Mouse (Mus musculus) left cerebral cortex, postnatal 4 days (tissue): Measurements from ENCODE around the gene Slc37a1. TPM values are rescaled to one million over a fixed set of nuclear protein-coding genes. Genes with fewer than 3 reads are reported as not detected.
A peak's percentile ranks its signal among the peaks of the same experiment; 100 is the strongest.

Experiments
- DNase-seq: peaks from one replicate; pipeline ENCODE4 v3.0.0-alpha.2; 2022
- intact Hi-C: fragments of 180-260 bp; cut with DNase I; formaldehyde crosslinking; loops from one replicate; pipeline ENCODE4 v1.15.1; 2025
- total RNA-seq, 2 experiments: library from RNA; stranded (reverse); gene quantifications; 2 replicates each; pipeline ENCODE4 v1.2.3; 2021

Gene Slc37a1
- total RNA-seq, 2 experiments from 2014 or later, result 18.4 to 19.4 TPM

DNA sequence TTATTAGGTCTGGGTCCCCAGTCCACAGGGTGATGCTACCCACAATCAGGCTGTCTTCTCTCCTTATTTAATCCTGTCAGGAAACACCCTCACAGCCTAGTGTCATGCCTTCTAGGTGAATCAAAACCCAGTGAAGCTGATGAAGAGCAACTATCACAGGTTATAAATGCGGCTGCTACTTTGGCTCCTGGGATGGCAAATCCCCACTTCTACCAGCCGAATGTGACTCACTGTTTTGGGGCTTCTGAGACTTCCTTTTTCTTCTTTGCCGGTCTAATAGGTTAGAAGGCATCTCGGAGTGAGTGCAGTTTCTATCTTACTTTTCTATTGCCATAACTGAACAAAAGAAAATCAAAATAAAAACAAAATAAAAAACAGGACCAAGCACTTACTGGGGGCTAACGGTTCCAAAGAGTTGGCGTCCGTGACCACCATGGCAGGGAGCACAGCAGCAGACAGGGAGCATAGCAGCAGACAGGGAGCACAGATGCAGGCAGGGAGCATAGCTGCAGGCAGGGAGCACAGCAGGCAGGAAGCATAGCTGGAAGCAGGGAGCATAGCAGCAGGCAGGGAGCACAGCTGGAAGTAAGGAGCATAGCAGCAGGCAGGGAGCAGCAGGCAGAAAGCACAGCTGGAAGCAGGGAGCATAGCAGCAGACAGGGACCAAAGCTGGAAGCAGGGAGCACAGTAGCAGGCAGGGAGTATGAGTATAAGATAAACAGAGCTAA, 2.6 kb downstream of the Slc37a1 start:
- intact Hi-C loops, result no loop called here

DNA sequence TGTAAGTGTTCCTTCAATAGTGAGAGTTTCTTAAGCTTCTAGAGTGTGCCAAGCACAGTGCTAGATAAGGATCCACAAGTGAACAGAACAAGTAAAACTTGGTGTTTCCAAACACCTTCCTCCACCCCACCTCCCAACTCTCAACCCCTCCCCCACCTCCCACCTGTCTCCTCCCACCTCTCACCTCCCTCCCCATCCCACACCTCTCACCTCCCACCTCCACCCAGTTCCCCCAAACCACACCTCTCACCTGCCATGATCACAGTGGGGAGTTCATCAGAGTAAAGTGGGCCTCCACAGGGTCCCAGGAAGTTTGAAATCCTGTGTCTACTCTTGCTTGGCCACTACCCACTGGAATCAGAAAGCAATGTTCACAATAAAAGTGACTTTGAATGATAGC, 3.7 kb downstream of the Slc37a1 start:
- DNase-seq, result no peak
- intact Hi-C loops, result no loop called here

More for the DNA sequence above, 2.6 kb downstream of the Slc37a1 start:
- no peak for DNase-seq

- intact Hi-C loops, result no loop called here
- DNase-seq, result no peak
These were observed 4.3 kb downstream of the Slc37a1 start for GRCm38 (mm10) chr17:31290859-31291258.

DNA sequence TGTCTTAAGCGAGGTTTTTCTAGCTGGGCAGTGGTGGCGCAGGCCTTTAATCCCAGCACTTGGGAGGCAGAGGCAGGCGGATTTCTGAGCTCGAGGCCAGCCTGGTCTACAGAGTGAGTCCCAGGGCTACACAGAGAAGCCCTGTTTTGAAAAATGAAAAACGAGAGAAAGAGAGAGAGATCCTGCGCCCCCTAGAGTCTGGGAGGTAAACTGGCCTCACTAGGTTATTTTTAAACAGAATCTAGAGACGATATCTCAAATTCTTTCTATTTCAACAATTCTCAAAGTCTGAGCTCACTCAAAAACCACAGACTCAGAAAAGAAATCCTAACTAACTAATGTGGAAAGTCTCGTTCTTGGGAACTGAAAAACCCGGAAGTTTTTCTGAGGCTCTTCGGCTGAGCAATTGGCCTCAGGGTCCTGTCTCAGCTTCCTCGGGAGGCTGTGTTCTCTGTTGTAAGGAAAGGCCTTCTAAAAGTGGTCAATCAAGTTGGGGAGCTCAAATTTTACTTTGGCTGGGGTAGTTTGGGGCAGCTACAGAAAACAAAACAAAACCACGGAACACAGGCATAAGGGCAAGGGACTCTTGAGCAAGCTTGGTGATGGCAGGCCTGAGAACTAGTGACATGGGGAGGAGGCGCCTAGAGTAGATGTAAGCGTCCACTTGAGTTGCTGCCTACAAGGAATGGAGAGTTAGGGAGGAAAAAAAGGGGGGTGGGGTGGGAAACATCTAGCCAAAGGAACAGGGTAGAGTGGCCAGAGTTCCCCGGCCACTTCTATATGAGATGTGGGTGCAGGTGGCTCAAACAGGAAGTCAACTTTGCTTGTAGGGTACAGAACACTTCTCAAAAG, 8.0 kb downstream of the Slc37a1 start:
- intact Hi-C loops, result no loop called here

GRCm38 (mm10) chr17:31295215-31295891, 8.8 kb downstream of the Slc37a1 start:
- peak; percentile 40 for DNase-seq
- intact Hi-C loops, result no loop called here

More for the DNA sequence above, 8.0 kb downstream of the Slc37a1 start:
- no peak for DNase-seq

DNA sequence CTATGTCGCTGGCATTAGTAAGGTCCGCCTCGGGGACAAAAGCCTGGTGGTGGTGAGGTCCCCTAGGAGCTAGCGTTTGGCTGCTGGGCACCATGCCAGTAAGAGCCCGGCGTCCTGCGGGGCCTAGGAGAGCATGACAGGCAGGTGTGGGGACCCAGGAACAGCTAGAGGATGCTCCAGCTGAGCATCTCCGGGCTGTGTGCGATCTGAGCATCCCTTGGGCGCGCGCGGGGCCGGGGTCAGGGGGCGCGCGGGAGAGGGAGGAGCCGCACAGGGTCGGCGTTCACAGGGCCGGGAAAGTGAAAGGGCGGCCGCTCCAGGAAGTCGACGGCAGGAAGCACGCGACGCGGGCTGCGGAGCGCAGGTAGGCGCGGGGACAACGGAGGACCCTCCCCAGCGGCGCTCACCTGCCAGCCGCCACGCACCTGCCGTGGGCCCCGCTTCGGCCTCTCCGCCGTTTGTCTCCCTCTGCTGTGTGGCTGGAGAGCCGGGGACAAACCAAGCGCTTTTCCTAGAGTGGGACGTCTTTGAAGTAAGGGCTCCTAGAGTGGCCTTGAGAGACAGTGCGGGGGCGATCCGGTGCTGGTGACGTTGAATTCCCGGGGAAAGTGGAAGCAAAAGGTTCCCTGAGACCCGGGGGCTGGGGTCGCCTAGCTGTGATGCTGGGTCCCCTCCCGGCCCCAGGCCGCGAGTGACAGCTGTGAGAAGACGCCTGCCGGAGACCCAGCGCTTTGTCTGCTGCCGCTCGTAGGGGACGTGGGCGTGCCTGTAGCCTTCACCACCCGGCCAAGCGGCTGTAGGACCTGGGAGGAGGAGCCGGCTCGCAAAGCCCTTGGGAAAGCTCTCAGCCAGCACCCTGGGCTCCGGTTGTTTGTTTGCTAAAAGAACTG, 9.5 kb downstream of the Slc37a1 start:
- DNase-seq, result peak; percentile 78
- intact Hi-C loops, result loop anchor here (2.0 kb wide), 1 partner anchor 37 kb away; no protein-coding TSS in a partner anchor

GRCm38 (mm10) chr17:31297521-31297939, 10.9 kb downstream of the Slc37a1 start:
- no peak for DNase-seq
- intact Hi-C loops, result loop anchor here (2.0 kb wide), 1 partner anchor 39 kb away; no protein-coding TSS in a partner anchor

DNA sequence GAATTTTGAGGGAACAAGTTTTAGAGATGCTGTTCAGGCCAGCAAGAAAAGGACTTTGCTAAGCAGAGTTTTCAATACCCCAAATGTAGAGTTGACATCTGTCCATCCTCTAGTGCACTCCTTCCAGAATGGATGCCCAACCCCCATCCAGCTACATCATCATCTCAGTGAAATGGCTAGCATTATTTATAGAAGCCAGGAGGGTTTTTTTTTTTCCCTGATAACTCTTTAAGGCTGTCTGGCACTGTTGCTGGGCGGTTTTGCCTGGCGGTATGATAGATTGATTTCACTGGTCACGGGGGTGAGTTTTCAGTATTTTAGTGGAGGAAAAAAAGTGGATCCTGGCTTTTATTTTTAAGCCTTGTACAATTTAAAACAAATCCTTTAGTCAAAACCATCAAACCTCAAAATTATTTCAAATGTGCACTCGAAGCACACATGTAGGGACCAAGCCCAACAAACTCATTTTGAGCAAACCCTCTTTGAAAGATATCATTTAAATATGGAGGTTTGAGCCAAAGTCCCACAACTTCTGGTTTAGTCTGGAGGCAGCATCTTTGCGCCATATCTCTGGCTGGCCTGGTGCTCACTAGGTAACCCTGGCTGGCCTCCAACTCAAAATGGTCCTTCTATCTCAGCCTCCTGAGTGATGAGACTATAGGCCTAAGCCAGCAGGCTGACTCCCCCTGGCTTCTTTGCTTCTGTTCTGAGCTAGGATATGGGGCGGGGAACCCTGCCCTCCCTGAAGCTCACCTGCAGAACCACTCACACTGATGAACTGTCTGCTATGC, 12.0 kb downstream of the Slc37a1 start:
- DNase-seq, result no peak
- intact Hi-C loops, result no loop called here

DNA sequence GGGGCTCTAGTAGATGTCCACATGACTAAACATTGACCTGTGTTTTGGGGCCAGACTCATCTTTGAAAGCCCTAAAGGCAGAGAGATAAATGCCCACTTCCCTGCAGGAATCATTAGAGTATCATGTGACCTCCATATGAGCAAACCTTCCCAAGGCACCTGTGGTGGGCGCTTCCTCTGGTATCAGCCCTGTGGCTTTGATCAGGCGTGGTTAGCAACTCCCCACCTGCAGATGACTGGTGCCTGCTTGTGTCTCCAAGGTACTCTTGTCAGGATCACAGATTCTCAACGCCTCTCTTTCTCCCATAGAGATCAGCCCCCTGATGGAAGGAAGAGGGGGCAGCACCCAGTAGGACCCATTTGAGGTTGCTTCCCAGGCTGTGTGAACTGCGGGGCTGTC, 13.4 kb downstream of the Slc37a1 start:
- DNase-seq, result no peak
- intact Hi-C loops, result loop anchor here (10.0 kb wide), 1 partner anchor 285 kb away; no protein-coding TSS in a partner anchor

GRCm38 (mm10) chr17:31300736-31301135, 14.1 kb downstream of the Slc37a1 start:
- DNase-seq, result no peak
- intact Hi-C loops, result loop anchor here (10.0 kb wide), 1 partner anchor 286 kb away; no protein-coding TSS in a partner anchor

DNA sequence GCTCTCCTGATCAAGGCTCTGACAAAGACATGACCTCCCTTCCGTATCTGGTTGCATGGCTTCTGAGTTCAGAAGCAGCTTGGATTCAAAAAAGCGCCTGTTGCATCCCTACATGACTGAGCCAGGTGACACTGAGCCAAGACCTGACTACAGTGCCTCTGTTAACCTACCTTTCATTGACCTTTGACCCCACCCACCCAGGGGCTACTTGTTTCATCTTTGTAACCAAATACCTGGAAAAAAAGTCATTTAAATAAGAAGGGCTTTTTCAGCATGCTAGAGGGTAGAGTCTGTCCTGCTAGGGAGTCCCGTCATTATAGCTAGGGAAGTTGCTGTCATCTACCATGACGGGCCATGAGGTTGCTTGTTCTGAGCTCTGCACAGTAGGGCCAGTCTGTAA, 16.8 kb downstream of the Slc37a1 start:
- intact Hi-C loops, result loop anchor here (10.0 kb wide), 1 partner anchor 289 kb away; no protein-coding TSS in a partner anchor
- no peak for DNase-seq

DNA sequence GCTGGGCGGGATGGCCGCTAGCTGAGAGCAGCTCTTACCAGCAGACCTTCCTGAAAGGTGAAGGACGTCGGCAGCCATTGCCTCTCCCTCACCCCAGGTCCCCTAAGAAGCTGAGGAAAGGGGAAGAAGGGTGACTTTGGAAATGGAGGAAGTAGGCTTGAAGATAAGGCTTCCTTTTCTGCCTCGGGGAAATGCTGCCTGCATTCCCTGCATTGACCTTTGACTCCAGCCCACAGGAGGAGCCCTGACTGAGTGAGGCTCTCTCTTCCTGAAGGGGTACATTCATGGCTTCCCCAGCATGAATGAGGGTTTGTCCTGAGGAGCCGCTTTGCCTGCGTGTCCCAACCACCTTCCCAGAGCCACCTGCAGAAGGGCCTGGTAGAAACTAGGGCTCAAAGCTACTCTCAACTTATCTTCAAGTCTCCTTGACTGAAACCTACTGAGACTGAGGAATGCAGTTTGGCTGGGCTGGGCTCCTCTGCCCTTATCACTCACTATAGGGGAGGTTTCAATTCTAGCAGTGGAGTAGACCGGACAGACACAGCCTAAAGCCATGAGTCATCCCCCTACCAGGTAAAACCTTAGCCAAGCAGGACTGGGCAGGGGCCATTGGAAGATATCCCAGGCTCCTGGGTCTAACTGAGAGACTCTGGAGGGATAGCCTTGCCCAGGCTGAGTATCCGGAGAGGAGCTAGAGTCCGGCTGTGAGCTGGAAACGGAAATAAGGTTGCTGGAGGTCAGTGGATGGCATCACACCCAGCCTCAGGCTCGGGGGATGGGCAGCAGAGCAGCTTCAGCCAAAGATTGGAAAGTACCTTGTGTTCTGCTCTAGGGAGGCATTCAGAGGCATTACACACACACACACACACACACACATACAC, 18.5 kb downstream of the Slc37a1 start:
- intact Hi-C loops, result loop anchor here (10.0 kb wide), 1 partner anchor 290 kb away; no protein-coding TSS in a partner anchor
- DNase-seq, result no peak

DNA sequence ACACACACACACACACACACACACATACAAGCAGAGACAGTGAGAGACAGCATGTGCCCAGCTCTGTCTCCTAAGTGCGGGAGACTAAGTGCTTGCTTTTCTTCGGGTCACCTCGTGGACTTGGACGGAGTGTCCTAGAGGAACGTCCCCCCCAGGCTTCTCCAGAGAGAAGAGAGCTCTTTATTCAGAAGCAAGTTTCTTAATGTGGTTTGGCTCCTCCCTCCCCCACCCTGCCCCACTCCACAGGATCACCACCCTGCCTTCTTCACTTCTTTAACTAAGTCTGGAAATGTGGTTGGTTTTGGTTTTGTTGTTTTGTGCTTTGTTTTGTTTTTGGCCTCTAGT, 19.2 kb downstream of the Slc37a1 start:
- intact Hi-C loops, result loop anchor here (10.0 kb wide), 1 partner anchor 291 kb away; no protein-coding TSS in a partner anchor

GRCm38 (mm10) chr17:31307756-31308155, 21.2 kb downstream of the Slc37a1 start:
- DNase-seq, result no peak
- intact Hi-C loops, result loop anchor here (10.0 kb wide), 1 partner anchor 293 kb away; no protein-coding TSS in a partner anchor

More for the DNA sequence above, 19.2 kb downstream of the Slc37a1 start:
- DNase-seq, result no peak

- intact Hi-C loops, result loop anchor here (10.0 kb wide), 1 partner anchor 294 kb away; no protein-coding TSS in a partner anchor
These were observed 21.8 kb downstream of the Slc37a1 start for GRCm38 (mm10) chr17:31308291-31308816.

GRCm38 (mm10) chr17:31309281-31309793, 22.7 kb downstream of the Slc37a1 start:
- intact Hi-C loops, result loop anchor here (1.0 to 10.0 kb wide), 2 partner anchors 55 to 295 kb away; no protein-coding TSS in a partner anchor
- peak; percentile 63 for DNase-seq

More at GRCm38 (mm10) chr17:31308291-31308816, 21.8 kb downstream of the Slc37a1 start:
- DNase-seq, result no peak

- no peak for DNase-seq
- intact Hi-C loops, result no loop called here
These were observed 24.5 kb downstream of the Slc37a1 start for GRCm38 (mm10) chr17:31311047-31311446.
